In genomic region chr11:52281568-52282328, GRCm38 (mm10) we compare ENCODE assay signal across 7 mouse cellular contexts. TPM values are rescaled to one million over a fixed set of nuclear protein-coding genes. Genes with fewer than 3 reads are reported as not detected.
DNase-seq lines count a peak whose midpoint lies in the region; ATAC-seq and TF ChIP-seq lines count a peak whose summit lies in the region.

No protein-coding gene starts in this region.

- TF ChIP-seq EP300 in lung, postnatal 0 days (IDR thresholded peaks at IDR 0.05) = no peak

- ATAC-seq in lung, postnatal 0 days = no peak
- no peak for ATAC-seq in forebrain, embryonic 15.5 days (replicated peaks)
- no peak for ATAC-seq in liver, embryonic 12.5 days

- peak overlapping the region; percentile 78 for H3K4me3 ChIP-seq in lung, postnatal 0 days (ENCODE audit: low read depth, low read length)
- peak overlapping the region; percentile 76 for H3K4me3 ChIP-seq in forebrain, embryonic 15.5 days
- H3K4me3 ChIP-seq in liver, embryonic 12.5 days = 0 out of 2 replicates have a peak overlapping the region, but pooled peaks have one; percentile 65

- no peak overlapping the region for H3K27ac ChIP-seq in lung, postnatal 0 days (ENCODE audit: low read length)
- no peak overlapping the region for H3K27ac ChIP-seq in forebrain, embryonic 15.5 days (replicated peaks)
- no peak overlapping the region for H3K27ac ChIP-seq in liver, embryonic 12.5 days

- no peak for DNase-seq in lung, postnatal 0 days (ENCODE audit: low spot score)
- no peak for DNase-seq in lung, postnatal 14 days
- DNase-seq in thymus, postnatal 14 days = peak; percentile 57
- DNase-seq in cerebellum, adult 11-12 months = no peak
- DNase-seq in right cerebral cortex, postnatal 10 days (ENCODE audit: low spot score in 2 of 2) = no peak

- no peaks in the 10 kb centered on the region for H3K27me3 ChIP-seq in lung, postnatal 0 days (replicated peaks; ENCODE audit: insufficient read depth, low read length)
- peaks cover 13% of the 10 kb centered on the region; the same call in 1 of the 2 replicates for H3K27me3 ChIP-seq in forebrain, embryonic 15.5 days
- peaks cover 89% of the 10 kb centered on the region for H3K27me3 ChIP-seq in liver, embryonic 12.5 days (replicated peaks)

- TF ChIP-seq CTCF in lung, postnatal 0 days (IDR thresholded peaks at IDR 0.05) = no peak

- peak overlapping the region; percentile 95 for H3K4me2 ChIP-seq in lung, postnatal 0 days (replicated peaks; ENCODE audit: low read depth, low read length)
- H3K4me2 ChIP-seq in forebrain, embryonic 15.5 days (replicated peaks) = peak overlapping the region; percentile 88
- H3K4me2 ChIP-seq in liver, embryonic 12.5 days = peak overlapping the region; percentile 80; the same call in 1 of the 2 replicates

- no peaks in the 10 kb centered on the region; the same call in 1 of the 2 replicates for H3K4me1 ChIP-seq in lung, postnatal 0 days (ENCODE audit: insufficient read depth, low read depth, low read length)
- peaks cover 30% of the 10 kb centered on the region for H3K4me1 ChIP-seq in forebrain, embryonic 15.5 days
- H3K4me1 ChIP-seq in liver, embryonic 12.5 days = peaks cover 32% of the 10 kb centered on the region

- no peaks in the 10 kb centered on the region for H3K36me3 ChIP-seq in lung, postnatal 0 days (ENCODE audit: insufficient read depth, low read length)
- H3K36me3 ChIP-seq in forebrain, embryonic 15.5 days = no peaks in the 10 kb centered on the region
- no peaks in the 10 kb centered on the region for H3K36me3 ChIP-seq in liver, embryonic 12.5 days

- 59% methylated on average over 19 of the region's 19 CpGs for WGBS in lung, postnatal 0 days
- 65% methylated on average over 19 of the region's 19 CpGs for WGBS in forebrain, embryonic 15.5 days
- WGBS in liver, embryonic 12.5 days (ENCODE audit: insufficient replicate concordance) = 54% methylated on average over 19 of the region's 19 CpGs

- H3K9ac ChIP-seq in lung, postnatal 0 days (replicated peaks; ENCODE audit: low read depth) = 0 out of 2 replicates have a peak overlapping the region, but pooled peaks have one; percentile 1
- H3K9ac ChIP-seq in forebrain, embryonic 15.5 days (replicated peaks) = no peak overlapping the region
- no peak overlapping the region for H3K9ac ChIP-seq in liver, embryonic 12.5 days

- H3K9me3 ChIP-seq in lung, postnatal 0 days (ENCODE audit: low read length) = no peaks in the 10 kb centered on the region
- no peaks in the 10 kb centered on the region for H3K9me3 ChIP-seq in forebrain, embryonic 15.5 days
- H3K9me3 ChIP-seq in liver, embryonic 12.5 days (replicated peaks) = no peaks in the 10 kb centered on the region

RNA-seq across cellular contexts. Expression of gene Tcf7, which starts 1.1 kb away (rescaled TPM):
- polyA plus RNA-seq in lung, postnatal 0 days (2015; fragmentation: Nextera tagmentation; extraction: Ambion mirVana) = 14.7 and 14.8 TPM in 2 replicates
- polyA plus RNA-seq in forebrain, embryonic 15.5 days (2015; fragmentation: Nextera tagmentation; extraction: Ambion mirVana) = 3.4 and 4.2 TPM in 2 replicates
- 3.8 and 4.4 TPM in 2 replicates for polyA plus RNA-seq in liver, embryonic 12.5 days (2016; fragmentation: Nextera tagmentation; extraction: Ambion mirVana)

RNA-seq across cellular contexts. Expression of gene Skp1a, which starts 50.0 kb away (rescaled TPM):
- polyA plus RNA-seq in lung, postnatal 0 days (2015; fragmentation: Nextera tagmentation; extraction: Ambion mirVana) = 552 and 571 TPM in 2 replicates
- 1,081 and 1,145 TPM in 2 replicates for polyA plus RNA-seq in forebrain, embryonic 15.5 days (2015; fragmentation: Nextera tagmentation; extraction: Ambion mirVana)
- 384 and 391 TPM in 2 replicates for polyA plus RNA-seq in liver, embryonic 12.5 days (2016; fragmentation: Nextera tagmentation; extraction: Ambion mirVana)
